Mouse (Mus musculus) bone marrow macrophage, adult 2 months (primary cell): Measurements from ENCODE around the gene Rab39. TPM values are rescaled to one million over a fixed set of nuclear protein-coding genes. Genes with fewer than 3 reads are reported as not detected.
A peak's percentile ranks its signal among the peaks of the same experiment; 100 is the strongest.

Experiments used
- H3K27ac ChIP-seq: 2 replicates; pipeline ENCODE4 v1.5.1; 2012; ENCODE audit warnings: low read depth, low read length; ENCODE audit not compliant: insufficient read depth
- H3K4me1 ChIP-seq: 2 replicates; pipeline ENCODE4 v1.6.1; 2012; ENCODE audit warnings: low read length; ENCODE audit not compliant: control insufficient read depth, insufficient read depth
- H3K4me3 ChIP-seq: 2 replicates; pipeline ENCODE4 v1.5.1; 2012; ENCODE audit warnings: mild to moderate bottlenecking, low read length, moderate library complexity; ENCODE audit not compliant: insufficient read depth
- CTCF ChIP-seq: IDR thresholded peaks from 2 replicates; pipeline ENCODE4 v1.5.1; 2012; ENCODE audit warnings: low read depth, mild to moderate bottlenecking, low read length, moderate library complexity
- POLR2A ChIP-seq: IDR thresholded peaks from 2 replicates; pipeline ENCODE4 v1.6.1; 2012; ENCODE audit warnings: mild to moderate bottlenecking, low read depth, low read length, borderline replicate concordance
- polyA plus RNA-seq: library from polyadenylated mRNA; stranded (reverse); fragments of >200 nt; gene quantifications from 2 replicates; pipeline ENCODE4 v1.2.4, GENCODE M21; 2012; ENCODE audit not compliant: missing spikeins, insufficient read depth, insufficient read length

The Rab39 gene
- 6.5 and 7.1 TPM in 2 replicates for polyA plus RNA-seq

DNA sequence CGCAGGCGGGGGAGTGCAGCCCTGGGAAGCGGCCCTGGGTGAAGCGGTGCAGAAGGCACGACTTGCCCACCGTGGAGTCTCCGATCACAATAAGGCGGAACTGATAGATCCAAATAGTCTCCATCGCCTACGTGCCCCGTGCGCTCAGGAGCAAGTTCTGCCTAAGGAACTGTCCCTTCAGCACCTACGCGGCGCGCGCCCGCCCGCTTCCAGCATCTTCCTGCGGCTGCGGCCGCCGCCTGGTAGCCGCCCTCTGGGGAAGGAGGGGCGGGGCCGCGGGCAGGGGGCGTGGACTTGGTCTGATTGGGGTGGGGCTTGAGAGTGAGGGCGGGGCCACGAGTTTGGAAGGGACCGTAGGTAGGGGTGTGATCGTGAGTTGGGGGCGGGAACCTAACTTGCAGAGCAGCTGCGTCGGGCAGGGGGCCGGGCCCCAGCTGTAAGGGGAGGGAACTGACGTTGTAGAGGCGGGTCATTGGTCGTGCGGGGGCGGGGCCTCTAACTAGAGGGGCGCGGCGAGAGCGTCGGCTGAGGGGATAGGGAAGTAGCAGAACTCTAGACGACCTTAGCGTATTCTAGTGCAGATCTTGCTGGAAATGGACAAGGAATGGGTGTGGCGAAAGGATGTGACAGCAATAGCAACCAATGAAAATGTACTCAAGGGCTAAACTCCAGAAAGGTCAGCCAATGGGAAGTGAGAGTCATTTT, at the start of gene Rab39:
Gene Rab39, minus strand, starts transcription at position 241 of the 705 bp plus-strand sequence.
- peak within 1 kb of the TSS; percentile 55 for H3K27ac ChIP-seq
- no peak for TF ChIP-seq POLR2A
- no peak for TF ChIP-seq CTCF
- peak within 1 kb of the TSS; percentile 90 for H3K4me3 ChIP-seq
- H3K4me1 ChIP-seq: peaks cover 10% of the 10 kb centered on the region

DNA sequence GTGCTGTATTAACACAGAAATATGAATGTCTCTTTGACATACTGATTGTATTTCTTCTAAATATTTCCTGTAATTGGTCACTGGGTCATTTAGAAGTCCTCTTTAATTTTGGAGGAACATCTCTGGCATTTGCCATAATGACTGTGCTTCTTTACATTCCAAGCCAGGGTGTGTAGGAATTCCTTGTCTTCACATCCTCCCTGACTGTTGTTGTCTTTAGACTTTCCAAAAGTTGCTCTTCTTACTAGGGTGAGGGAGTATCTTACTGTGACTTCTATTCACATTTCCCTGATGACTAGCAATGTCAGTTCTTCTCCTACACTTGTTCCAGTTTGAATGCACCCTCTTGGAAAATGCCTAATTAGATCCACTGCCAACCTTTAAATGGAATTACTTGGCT, 48.8 kb upstream of the Rab39 start:
- H3K27ac ChIP-seq: no peak overlapping the region
- TF ChIP-seq CTCF: no peak
- TF ChIP-seq POLR2A: no peak

DNA sequence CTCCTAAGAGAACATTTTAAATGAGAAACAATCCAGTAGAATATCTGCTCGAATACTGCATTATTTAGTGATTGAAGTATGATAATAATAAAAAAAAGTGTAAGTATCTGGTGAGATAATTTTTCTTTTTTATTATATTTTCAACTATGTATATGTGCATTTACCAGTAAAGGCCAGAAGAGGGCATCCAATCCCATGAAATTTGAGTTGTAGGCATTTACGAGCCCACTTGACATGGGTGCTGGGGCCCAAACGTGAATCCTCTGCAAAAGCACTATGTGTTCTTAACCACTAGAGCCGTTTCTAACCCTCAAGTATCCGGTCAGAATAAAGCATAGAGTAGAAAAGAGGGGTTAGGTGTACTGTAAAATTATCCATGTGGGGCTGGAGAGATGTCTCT, 44.9 kb upstream of the Rab39 start:
- Histone ChIP-seq H3K4me1 (no peaks in the 10 kb centered on the region), H3K27ac (no peak overlapping the region), H3K4me3 (no peak overlapping the region)
- no peak for TF ChIP-seq CTCF
- no peak for TF ChIP-seq POLR2A

More for the DNA sequence above, 48.8 kb upstream of the Rab39 start:
- Histone ChIP-seq H3K4me3 (no peak overlapping the region), H3K4me1 (no peaks in the 10 kb centered on the region)

DNA sequence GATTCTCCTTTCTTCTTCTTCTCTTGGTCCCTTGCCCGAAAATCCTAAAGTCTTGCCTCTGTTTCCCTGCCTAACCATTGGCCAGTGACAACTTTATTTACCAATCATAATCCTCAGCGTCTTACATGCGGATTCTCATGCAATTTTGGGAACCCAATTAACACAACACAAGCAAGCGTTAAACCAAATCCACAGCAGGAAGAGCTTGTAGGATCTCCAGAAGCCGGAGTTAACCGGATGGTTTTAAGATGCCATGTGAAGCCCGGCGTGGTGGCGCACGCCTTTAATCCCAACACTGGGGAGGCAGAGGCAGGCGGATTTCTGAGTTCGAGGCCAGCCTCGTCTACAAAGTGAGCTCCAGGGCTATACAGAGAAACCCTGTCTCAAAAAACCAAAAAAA, 44.4 kb upstream of the Rab39 start:
- no peak for TF ChIP-seq CTCF
- TF ChIP-seq POLR2A: no peak
- Histone ChIP-seq H3K27ac (no peak overlapping the region), H3K4me3 (no peak overlapping the region), H3K4me1 (no peaks in the 10 kb centered on the region)

DNA sequence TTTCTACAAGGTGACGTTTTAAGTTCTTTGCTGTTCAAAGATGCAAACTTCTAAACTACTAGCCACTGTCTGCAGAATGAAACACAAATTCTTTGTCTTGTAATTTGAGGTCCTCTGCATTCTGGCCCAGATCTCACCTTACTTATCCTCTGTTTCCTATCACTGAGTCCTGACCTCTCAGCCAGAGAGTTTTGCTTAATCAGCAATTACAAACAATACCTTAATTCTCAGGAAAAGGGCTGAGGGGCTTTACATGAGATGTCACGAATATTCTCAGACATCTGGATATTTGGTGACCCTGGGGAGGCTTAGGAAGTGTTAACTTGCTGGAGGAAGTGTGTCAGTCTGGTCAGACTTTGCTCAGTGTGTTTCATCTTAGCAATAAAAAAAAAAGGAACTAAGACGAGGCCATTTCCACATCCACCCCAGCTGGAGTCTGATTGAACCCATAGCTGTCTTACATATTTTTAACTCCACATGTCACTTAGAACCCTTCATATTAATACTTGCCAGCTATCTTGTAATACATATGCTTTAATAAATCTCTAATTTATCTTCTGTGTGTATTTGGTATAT, 34.9 kb upstream of the Rab39 start:
- Histone ChIP-seq H3K27ac (no peak overlapping the region), H3K4me1 (peaks cover 8% of the 10 kb centered on the region; the same call in 1 of the 2 replicates), H3K4me3 (no peak overlapping the region)
- no peak for TF ChIP-seq CTCF
- TF ChIP-seq POLR2A: no peak

DNA sequence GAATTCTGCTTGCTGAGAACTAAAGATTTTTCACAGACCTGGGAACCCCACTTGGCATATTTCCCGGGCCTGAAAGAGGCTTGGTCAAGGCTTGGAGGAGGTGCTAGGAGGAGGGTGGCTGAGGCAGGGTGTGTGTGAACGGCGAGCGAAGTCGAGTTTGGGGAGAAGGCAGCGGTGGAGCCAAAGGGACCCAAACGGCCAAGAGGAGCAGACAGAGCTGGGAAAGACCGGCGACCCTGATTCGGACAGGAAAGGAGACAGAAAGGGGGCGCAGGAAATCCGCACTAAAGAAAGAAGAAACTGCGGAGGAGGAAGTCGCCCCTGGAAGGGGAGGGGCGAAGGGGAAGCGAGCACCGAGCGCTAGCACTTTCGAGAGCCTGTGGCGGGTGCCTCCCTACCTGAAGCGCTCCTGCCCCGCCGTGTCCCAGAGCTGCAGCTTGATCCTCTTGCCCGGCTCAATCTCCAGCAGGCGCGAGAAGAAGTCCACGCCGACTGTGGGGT, 491 bp downstream of the Rab39 start:
- peak overlapping the region; percentile 55 for H3K27ac ChIP-seq
- TF ChIP-seq POLR2A (no peak), CTCF (no peak)
- H3K4me3 ChIP-seq: peak overlapping the region; percentile 90
- H3K4me1 ChIP-seq: peaks cover 14% of the 10 kb centered on the region

DNA sequence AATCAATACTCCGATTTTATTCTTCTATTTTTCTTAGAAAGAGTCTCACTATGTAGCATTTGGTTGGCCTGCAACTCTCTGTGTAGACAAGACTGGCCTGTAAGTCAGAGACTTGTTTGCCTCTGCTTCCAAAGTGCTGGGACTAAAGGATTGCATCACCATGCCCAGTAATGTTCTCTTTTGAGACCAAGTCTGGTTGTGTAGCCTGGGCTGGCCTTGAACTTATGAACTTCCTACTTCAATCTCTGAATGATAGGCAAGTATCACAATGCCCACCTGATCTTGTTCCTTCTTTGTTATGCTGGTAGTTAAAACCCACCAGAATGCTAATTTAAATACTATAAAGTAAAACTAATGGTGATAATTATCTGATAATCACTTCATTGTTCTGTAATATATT, 3.0 kb downstream of the Rab39 start:
- TF ChIP-seq POLR2A (no peak), CTCF (no peak)
- peaks cover 20% of the 10 kb centered on the region for H3K4me1 ChIP-seq
- no peak overlapping the region for H3K4me3 ChIP-seq
- no peak overlapping the region for H3K27ac ChIP-seq

DNA sequence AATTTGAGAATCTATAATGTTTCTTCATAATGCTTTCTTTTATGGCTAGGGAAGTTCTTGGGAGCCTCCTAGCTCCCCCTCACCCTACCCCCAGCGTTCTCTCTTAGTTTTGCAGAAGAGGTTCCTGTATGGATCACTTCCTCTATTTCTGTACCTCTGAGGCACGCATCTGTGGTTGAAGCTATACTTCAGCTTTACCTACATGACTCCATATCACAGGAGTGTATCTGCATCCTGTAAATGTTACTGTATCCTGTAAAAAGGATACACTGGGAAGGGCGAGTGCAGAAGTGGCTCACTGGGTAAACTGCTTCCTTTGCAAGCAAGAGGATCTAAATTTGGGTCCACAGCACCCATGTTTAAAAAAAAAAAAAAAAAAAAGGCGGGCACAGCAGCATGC, 5.5 kb downstream of the Rab39 start:
- Histone ChIP-seq H3K4me1 (peaks cover 19% of the 10 kb centered on the region), H3K27ac (peak overlapping the region; percentile 49), H3K4me3 (peak overlapping the region; percentile 13)
- TF ChIP-seq POLR2A (no peak), CTCF (no peak)

DNA sequence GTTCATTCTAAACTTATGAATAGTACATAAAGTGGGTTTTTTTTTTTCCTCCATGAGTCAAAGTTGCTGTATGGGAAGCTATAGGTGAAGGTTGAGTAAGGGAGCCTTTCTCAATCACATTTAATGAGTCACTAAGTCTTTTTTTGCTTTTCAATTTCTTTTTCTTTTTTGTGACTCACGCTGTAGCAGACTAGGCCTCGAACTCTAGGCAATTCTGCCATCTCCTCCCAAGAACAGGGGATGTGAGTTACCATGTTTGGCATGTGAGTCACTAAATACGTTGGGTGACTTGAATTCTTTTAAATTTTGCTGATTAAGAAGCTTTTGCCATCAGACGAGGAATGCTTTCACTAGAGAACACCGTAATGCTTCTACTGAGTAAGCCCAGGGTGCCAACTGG, 10.2 kb downstream of the Rab39 start:
- H3K4me3 ChIP-seq: no peak overlapping the region
- TF ChIP-seq CTCF: no peak
- no peak for TF ChIP-seq POLR2A
- H3K27ac ChIP-seq: no peak overlapping the region
- H3K4me1 ChIP-seq: peaks cover 20% of the 10 kb centered on the region

DNA sequence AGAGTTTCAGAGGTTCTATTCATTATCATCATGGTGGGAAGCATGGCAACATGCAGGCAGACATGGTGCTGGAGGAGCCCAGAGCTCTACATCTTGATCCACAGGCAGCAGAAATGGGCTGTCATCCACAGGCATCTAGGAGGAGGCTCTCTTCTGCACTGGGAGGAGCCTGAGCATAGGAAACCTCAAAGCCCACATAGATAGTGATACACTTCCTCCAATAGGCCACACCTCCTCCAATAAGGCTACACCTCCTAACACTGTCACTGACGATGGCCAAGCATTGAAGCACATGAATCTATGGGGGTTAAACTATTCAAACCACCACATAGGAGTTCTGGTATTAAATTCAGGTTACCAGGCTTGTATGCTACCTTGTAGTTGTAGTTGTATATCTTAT, 12.3 kb downstream of the Rab39 start:
- TF ChIP-seq CTCF (no peak), POLR2A (no peak)
- Histone ChIP-seq H3K4me3 (no peak overlapping the region), H3K4me1 (peaks cover 12% of the 10 kb centered on the region), H3K27ac (no peak overlapping the region)
